Mouse (Mus musculus) testis, adult 2 months (tissue): Measurements from ENCODE around the gene Itpr2.

Experiments
- CTCF ChIP-seq: fragments of 200-500 bp; IDR thresholded peaks from 2 replicates; pipeline ENCODE4 v1.5.1; 2012; ENCODE audit warnings: low read depth, mild to moderate bottlenecking, inconsistent platforms, low read length, moderate library complexity; ENCODE audit not compliant: control insufficient read depth, insufficient read depth, insufficient replicate concordance
- POLR2A ChIP-seq: fragments of 200-500 bp; IDR thresholded peaks from 2 replicates; pipeline ENCODE4 v1.6.1; 2012; ENCODE audit warnings: low read depth, mild to moderate bottlenecking, inconsistent platforms, low read length, moderate library complexity; ENCODE audit not compliant: control insufficient read depth

DNA sequence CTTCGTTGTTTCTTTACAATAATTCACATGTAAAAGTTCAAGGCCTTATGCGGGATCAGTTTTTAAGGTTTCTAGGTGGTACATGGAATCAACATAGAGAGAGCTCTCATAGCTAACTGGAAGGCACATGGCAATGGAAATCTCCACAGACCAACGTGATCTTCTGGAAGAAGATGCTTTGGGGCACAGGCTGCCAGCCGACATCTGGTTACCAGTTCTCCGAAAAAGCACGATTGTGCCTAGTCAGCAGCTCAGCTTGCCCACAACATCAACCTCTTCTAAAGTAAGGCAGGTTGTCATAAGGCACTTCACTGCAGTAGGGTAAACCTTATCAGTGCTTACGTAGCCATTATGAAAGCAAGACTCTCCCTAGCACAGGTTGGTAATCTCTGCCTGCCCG, 175.4 kb downstream of the Itpr2 start:
- no peak for TF ChIP-seq CTCF
- no peak for TF ChIP-seq POLR2A
